Mouse (Mus musculus) kidney, adult 2 months (tissue): ENCODE results near the gene Mapk10. TPM values are rescaled to one million over a fixed set of nuclear protein-coding genes. Genes with fewer than 3 reads are reported as not detected.

Experiments used
- DNase-seq: peaks from one replicate; pipeline ENCODE4 v3.0.0; 2021
- H3K27ac ChIP-seq: fragments of 200-500 bp; 2 replicates; pipeline ENCODE4 v1.5.1; 2012; ENCODE audit warnings: low read depth, low read length, control low read depth, inconsistent platforms; ENCODE audit not compliant: insufficient read depth
- H3K27me3 ChIP-seq: fragments of 200-500 bp; replicated peaks from 2 replicates; pipeline ENCODE4 v1.6.1; 2012; ENCODE audit warnings: mild to moderate bottlenecking, moderate library complexity, low read length, inconsistent platforms; ENCODE audit not compliant: control insufficient read depth, insufficient read depth
- H3K36me3 ChIP-seq: fragments of 200-500 bp; 2 replicates; pipeline ENCODE4 v1.6.1; 2012; ENCODE audit warnings: mild to moderate bottlenecking, moderate library complexity, low read length, inconsistent platforms; ENCODE audit not compliant: control insufficient read depth, insufficient read depth
- H3K4me1 ChIP-seq: fragments of 200-500 bp; 2 replicates; pipeline ENCODE4 v1.6.1; 2011; ENCODE audit warnings: low read length; ENCODE audit not compliant: control insufficient read depth, insufficient read depth
- H3K4me3 ChIP-seq: fragments of 200-500 bp; 2 replicates; pipeline ENCODE4 v1.5.1; 2011; ENCODE audit warnings: mild to moderate bottlenecking, low read depth, low read length, control low read depth; ENCODE audit not compliant: insufficient read depth
- CTCF ChIP-seq: fragments of 200-500 bp; conservative IDR thresholded peaks from 2 replicates; pipeline ENCODE4 v1.5.1; 2011; ENCODE audit warnings: low read depth, mild to moderate bottlenecking, control low read depth, low read length, moderate library complexity, mixed read lengths; ENCODE audit not compliant: insufficient read depth, insufficient read length
- POLR2A ChIP-seq: fragments of 200-500 bp; IDR thresholded peaks from one replicate; pipeline ENCODE4 v1.6.1; 2011; ENCODE audit warnings: low read depth, low read length, control low read depth
- WGBS: fragments of 180-500 bp; shearing (Covaris S2); methylation state at CpG from one replicate; pipeline ENCODE4 v1.1.7; 2018; 5-methylcytosine and 5-hydroxymethylcytosine counted together
- polyA plus RNA-seq: library from polyadenylated mRNA; depleted of rRNA; stranded (reverse); fragments of >200 nt; gene quantifications from 2 replicates; pipeline ENCODE4 v1.2.3, GENCODE M21; 2012; rRNA removed

Gene Mapk10
- 0.45 and 1.5 TPM in 2 replicates for polyA plus RNA-seq

DNA sequence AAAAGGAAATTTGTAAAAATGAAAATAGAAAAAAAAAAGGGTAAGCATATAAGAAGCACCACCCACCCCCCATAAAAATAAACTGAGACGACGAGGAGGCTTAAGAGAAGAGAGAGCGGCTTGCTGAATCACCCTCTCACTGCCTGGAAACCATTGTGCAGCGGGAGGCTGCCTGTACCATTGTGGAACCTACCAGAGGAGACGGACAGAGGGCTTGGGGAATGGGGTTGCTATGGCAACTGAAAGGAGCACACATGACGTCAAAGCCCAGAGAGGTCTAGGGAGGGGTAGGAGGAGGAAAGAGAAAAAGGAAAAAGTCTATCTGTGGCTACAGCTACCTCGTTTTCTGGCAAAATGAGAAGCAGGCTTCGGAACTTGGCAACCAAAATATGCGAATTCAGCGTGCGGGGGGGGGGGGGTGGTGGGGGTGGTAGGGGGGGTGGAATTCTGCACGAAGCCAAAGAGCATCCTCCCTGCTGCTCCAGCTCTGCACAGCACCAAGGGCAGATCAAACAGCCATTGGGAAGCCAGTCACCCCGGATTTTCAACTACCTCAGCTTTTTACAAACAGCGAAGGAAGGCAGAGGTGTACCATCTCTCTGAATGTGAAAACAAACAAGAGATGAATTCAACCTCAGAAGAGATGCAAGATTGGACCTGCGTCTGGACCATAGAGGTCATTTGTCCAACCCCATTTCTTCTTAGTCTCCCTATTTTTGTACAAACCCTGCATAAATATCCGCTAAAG, at the start of gene Mapk10:
Mapk10 (minus strand) TSS at position 234 of the 748 bp plus-strand sequence.
- Histone ChIP-seq H3K36me3 (no peaks in the 10 kb centered on the region), H3K4me3 (peak within 1 kb of the TSS; percentile 9; the same call in 1 of the 2 replicates), H3K27me3 (no peaks in the 10 kb centered on the region; the same call in 1 of the 2 replicates), H3K4me1 (no peaks in the 10 kb centered on the region), H3K27ac (no peak within 1 kb of the TSS)
- 11% methylated on average over 16 of the region's 16 CpGs for WGBS
- peak; percentile 63 for DNase-seq
- TF ChIP-seq CTCF (no peak), POLR2A (no peak)

DNA sequence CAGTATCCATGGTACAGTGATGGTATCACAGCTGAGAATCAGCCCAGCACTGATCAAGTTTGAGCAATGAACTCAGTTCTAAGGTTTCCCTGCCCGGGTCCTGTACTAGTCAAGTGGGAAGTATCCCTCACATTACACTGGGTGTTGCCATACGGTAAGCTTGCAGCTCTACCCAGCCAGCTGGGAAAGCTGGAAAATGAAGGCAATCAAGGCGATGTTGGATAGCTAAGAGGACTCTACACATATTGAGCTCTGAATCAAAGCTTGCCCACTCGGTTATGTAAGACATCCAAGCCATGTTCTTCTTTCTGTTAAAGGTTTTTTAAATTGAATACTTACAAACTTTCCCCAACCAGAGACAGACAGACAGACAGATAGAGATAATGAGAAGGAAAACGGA, 45.0 kb upstream of the Mapk10 start:
- no peak overlapping the region for H3K4me3 ChIP-seq
- DNase-seq: no peak
- no peaks in the 10 kb centered on the region for H3K36me3 ChIP-seq
- WGBS: 83% methylated on average over 5 of the region's 5 CpGs
- TF ChIP-seq CTCF: no peak
- TF ChIP-seq POLR2A: no peak
- no peak overlapping the region for H3K27ac ChIP-seq
- no peaks in the 10 kb centered on the region for H3K4me1 ChIP-seq
- no peaks in the 10 kb centered on the region for H3K27me3 ChIP-seq

DNA sequence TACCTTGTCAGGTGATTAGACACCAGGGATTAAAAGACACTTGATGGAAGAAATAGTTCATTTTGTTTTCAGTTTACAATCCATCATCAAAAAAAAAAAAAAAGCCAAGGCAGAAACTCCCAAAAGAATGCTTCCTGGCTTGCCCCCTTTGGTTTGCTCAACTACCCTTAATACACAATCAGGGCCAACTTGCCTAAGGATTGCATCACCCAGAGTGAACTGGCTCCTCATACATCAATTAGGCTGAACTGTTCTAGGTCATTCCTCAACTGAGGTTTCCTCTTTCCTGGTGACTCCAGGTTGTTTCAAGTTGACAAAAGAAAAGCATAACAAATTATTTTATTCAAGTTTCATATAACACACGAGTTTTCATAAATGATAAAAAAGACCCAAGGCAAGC, 31.3 kb upstream of the Mapk10 start:
- 78% methylated on average over 1 of the region's 1 CpGs for WGBS
- H3K27me3 ChIP-seq: no peaks in the 10 kb centered on the region
- H3K4me3 ChIP-seq: no peak overlapping the region
- no peaks in the 10 kb centered on the region for H3K36me3 ChIP-seq
- DNase-seq: no peak
- H3K27ac ChIP-seq: no peak overlapping the region
- no peaks in the 10 kb centered on the region for H3K4me1 ChIP-seq
- TF ChIP-seq POLR2A: no peak
- no peak for TF ChIP-seq CTCF

DNA sequence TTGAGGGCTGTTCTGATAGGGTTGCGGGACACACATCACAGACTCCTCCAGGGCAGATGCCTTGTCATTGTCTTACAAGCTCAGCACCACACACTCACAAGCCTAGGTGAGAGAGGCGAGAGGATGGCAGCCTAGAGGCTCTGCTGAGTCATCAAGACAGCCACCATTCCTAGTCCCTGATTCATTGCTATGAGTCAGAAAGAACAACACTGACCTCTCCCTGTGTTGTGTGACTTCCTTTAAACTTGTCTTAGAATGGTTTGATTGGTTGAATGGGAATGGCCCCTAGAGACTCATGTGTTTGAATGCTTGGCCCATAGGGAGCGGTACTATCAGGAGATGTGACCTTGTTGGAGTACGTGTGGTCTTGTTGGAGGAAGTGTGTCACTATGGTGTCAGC, 20.7 kb upstream of the Mapk10 start:
- no peak for TF ChIP-seq CTCF
- TF ChIP-seq POLR2A: no peak
- no peaks in the 10 kb centered on the region for H3K27me3 ChIP-seq
- no peak overlapping the region for H3K4me3 ChIP-seq
- no peak for DNase-seq
- WGBS: 82% methylated on average over 4 of the region's 4 CpGs
- no peaks in the 10 kb centered on the region for H3K36me3 ChIP-seq
- no peak overlapping the region for H3K27ac ChIP-seq
- H3K4me1 ChIP-seq: no peaks in the 10 kb centered on the region

DNA sequence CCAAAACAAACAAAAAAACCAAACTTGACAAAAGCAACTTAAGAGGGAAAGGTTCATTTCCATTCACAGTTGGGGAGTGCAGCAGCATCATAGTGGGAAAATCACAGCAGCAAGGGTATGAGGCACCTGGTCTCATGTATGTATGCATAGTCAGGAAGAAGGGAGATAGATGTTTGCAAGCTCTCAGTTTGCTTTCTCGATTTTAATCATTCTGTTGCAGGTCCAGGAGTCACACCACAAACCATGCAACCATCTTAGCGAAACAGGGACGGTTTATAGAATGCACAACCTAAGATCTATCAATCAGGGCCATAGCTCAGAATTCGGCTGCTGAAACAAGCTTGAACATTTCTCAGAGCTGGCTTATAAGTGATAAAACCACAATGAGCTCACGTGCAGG, 19.2 kb upstream of the Mapk10 start:
- H3K27ac ChIP-seq: no peak overlapping the region
- 85% methylated on average over 5 of the region's 5 CpGs for WGBS
- DNase-seq: no peak

DNA sequence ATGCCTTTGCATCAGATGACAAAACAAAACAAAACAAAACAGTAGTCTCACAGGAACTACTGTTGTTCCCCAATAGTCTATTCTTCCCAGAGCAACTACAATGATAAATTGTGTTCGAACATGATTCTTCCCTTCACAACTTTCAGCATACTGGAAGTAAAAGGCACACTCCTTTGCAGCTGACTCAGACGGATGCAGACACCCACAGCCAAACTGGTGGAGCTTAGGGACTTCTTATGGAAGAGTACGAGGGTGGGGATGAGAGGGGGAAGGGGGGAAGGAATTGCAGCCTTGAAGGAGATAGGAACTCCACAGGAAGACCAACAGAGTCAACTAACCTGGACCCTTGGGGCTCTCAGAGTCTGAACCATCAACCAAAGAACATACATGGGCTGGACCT, 18.2 kb upstream of the Mapk10 start:
- DNase-seq: no peak
- Histone ChIP-seq H3K27ac (no peak overlapping the region), H3K4me1 (no peaks in the 10 kb centered on the region), H3K4me3 (no peak overlapping the region), H3K36me3 (no peaks in the 10 kb centered on the region), H3K27me3 (no peaks in the 10 kb centered on the region)
- WGBS: 77% methylated on average over 3 of the region's 3 CpGs
- TF ChIP-seq CTCF: no peak
- no peak for TF ChIP-seq POLR2A

More for the DNA sequence above, 19.2 kb upstream of the Mapk10 start:
- TF ChIP-seq POLR2A: no peak
- no peak for TF ChIP-seq CTCF
- Histone ChIP-seq H3K27me3 (no peaks in the 10 kb centered on the region), H3K4me3 (no peak overlapping the region), H3K36me3 (no peaks in the 10 kb centered on the region), H3K4me1 (no peaks in the 10 kb centered on the region)

DNA sequence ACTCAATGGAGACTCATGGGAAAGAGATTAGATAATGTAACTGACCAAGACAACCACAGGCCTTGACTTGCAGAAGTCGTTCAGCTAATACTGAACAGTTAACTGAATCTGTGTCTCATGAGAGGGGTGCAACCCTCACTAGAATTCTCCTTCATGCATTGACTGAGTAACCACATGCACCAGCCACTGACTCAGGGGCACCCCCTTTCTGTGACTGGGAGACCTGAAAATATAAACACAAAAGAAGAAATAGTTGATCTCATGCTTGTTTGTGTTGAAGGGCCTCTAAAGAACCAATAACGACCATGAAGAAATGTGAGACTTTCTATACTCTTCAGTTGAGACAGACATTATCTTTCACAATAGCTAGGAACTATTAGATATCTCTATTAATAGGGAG, 10.9 kb upstream of the Mapk10 start:
- H3K4me1 ChIP-seq: no peaks in the 10 kb centered on the region
- H3K36me3 ChIP-seq: no peaks in the 10 kb centered on the region
- no peak overlapping the region for H3K4me3 ChIP-seq
- no peak for DNase-seq
- no peak for TF ChIP-seq POLR2A
- no peak for TF ChIP-seq CTCF
- no peaks in the 10 kb centered on the region for H3K27me3 ChIP-seq
- WGBS: 60% methylated on average over 2 of the region's 2 CpGs
- no peak overlapping the region for H3K27ac ChIP-seq
